ENCODE assay signal across 8 mouse cellular contexts in genomic region chr4:154910606-154911522, GRCm38 (mm10). TPM values are rescaled to one million over a fixed set of nuclear protein-coding genes. Genes with fewer than 3 reads are reported as not detected.
DNase-seq lines count a peak whose midpoint lies in the region; ATAC-seq and TF ChIP-seq lines count a peak whose summit lies in the region.

No protein-coding gene starts in this region.

- H3K27me3 ChIP-seq in kidney, embryonic 16.5 days (ENCODE audit: insufficient read depth, low read length) = no peaks in the 10 kb centered on the region
- no peaks in the 10 kb centered on the region for H3K27me3 ChIP-seq in heart, embryonic 14.5 days (ENCODE audit: control insufficient read depth, insufficient read depth, low read length)
- H3K27me3 ChIP-seq in hindbrain, embryonic 13.5 days = no peaks in the 10 kb centered on the region

- no peaks in the 10 kb centered on the region for H3K36me3 ChIP-seq in kidney, embryonic 16.5 days (ENCODE audit: insufficient read depth, low read length)
- no peaks in the 10 kb centered on the region for H3K36me3 ChIP-seq in heart, embryonic 14.5 days (ENCODE audit: control insufficient read depth, insufficient read depth, low read length)
- H3K36me3 ChIP-seq in hindbrain, embryonic 13.5 days = no peaks in the 10 kb centered on the region

- H3K4me2 ChIP-seq in kidney, embryonic 16.5 days (replicated peaks; ENCODE audit: low read depth, low read length) = 0 out of 2 replicates have a peak overlapping the region, but pooled peaks have one; percentile 1
- 0 out of 2 replicates have a peak overlapping the region, but pooled peaks have one; percentile 9 for H3K4me2 ChIP-seq in heart, embryonic 14.5 days (ENCODE audit: low read length)
- no peak overlapping the region for H3K4me2 ChIP-seq in hindbrain, embryonic 13.5 days

- H3K4me1 ChIP-seq in kidney, embryonic 16.5 days (ENCODE audit: insufficient read depth, low read length) = peaks cover 11% of the 10 kb centered on the region
- peaks cover 16% of the 10 kb centered on the region for H3K4me1 ChIP-seq in bone marrow, adult 2 months (ENCODE audit: control insufficient read depth, insufficient read depth, low read length)
- peaks cover 3 to 6% of the 10 kb centered on the region in 2 experiments; a peak in 3 of 4 replicates for H3K4me1 ChIP-seq in heart, embryonic 14.5 days (ENCODE audit: control insufficient read depth in 2 of 2, insufficient read depth in 2 of 2, low read length in 2 of 2)
- peaks cover 10% of the 10 kb centered on the region; the same call in 1 of the 2 replicates for H3K4me1 ChIP-seq in hindbrain, embryonic 13.5 days (replicated peaks)

- H3K9ac ChIP-seq in kidney, embryonic 16.5 days (replicated peaks; ENCODE audit: low read length) = no peak overlapping the region; the same call in 1 of the 2 replicates
- H3K9ac ChIP-seq in heart, embryonic 14.5 days (ENCODE audit: low read length) = no peak overlapping the region; the same call in 1 of the 2 replicates
- no peak overlapping the region for H3K9ac ChIP-seq in hindbrain, embryonic 13.5 days

- no peak for DNase-seq in kidney, postnatal 14 days
- DNase-seq in lung, postnatal 25 days (ENCODE audit: low spot score) = peak; percentile 41
- no peak for DNase-seq in thymus, postnatal 36 days
- DNase-seq in urinary bladder, postnatal 36 days (ENCODE audit: low spot score in 2 of 2) = no peak

- TF ChIP-seq CTCF in bone marrow, adult 2 months (IDR thresholded peaks at IDR 0.05; ENCODE audit: control insufficient read depth, insufficient read depth, low read length) = no peak

- 38% methylated on average over 15 of the region's 15 CpGs for WGBS in kidney, embryonic 16.5 days
- WGBS in bone marrow, adult 2 months = 48% methylated on average over 15 of the region's 15 CpGs
- 29% methylated on average over 15 of the region's 15 CpGs for WGBS in heart, embryonic 14.5 days
- 19% methylated on average over 15 of the region's 15 CpGs for WGBS in hindbrain, embryonic 13.5 days

- TF ChIP-seq POLR2A in bone marrow, adult 2 months (IDR thresholded peaks at IDR 0.05; ENCODE audit: borderline replicate concordance, control insufficient read depth, low read depth, low read length) = 0 out of 2 replicates have a peak, but pooled peaks have one; percentile 33

- no peaks in the 10 kb centered on the region for H3K9me3 ChIP-seq in kidney, embryonic 16.5 days (ENCODE audit: low read length)
- H3K9me3 ChIP-seq in heart, embryonic 14.5 days (ENCODE audit: control insufficient read depth, low read length) = no peaks in the 10 kb centered on the region
- H3K9me3 ChIP-seq in hindbrain, embryonic 13.5 days = no peaks in the 10 kb centered on the region

- H3K27ac ChIP-seq in kidney, embryonic 16.5 days (ENCODE audit: low read length) = no peak overlapping the region
- peak overlapping the region; percentile 80 for H3K27ac ChIP-seq in bone marrow, adult 2 months (ENCODE audit: control insufficient read depth, insufficient read depth, low read depth, low read length, poor library complexity)
- H3K27ac ChIP-seq in heart, embryonic 14.5 days (replicated peaks in 1 of 2; ENCODE audit: control insufficient read depth in 1 of 2, insufficient read depth in 1 of 2, low read depth in 2 of 2, low read length in 2 of 2) = no peak overlapping the region; a peak in 1 of 4 replicates
- H3K27ac ChIP-seq in hindbrain, embryonic 13.5 days = no peak overlapping the region

- no peak overlapping the region for H3K4me3 ChIP-seq in kidney, embryonic 16.5 days (ENCODE audit: low read length)
- H3K4me3 ChIP-seq in bone marrow, adult 2 months (replicated peaks; ENCODE audit: control insufficient read depth, low read depth, low read length) = no peak overlapping the region
- no peak overlapping the region for H3K4me3 ChIP-seq in heart, embryonic 14.5 days (ENCODE audit: control insufficient read depth in 1 of 2, insufficient read depth in 1 of 2, low read depth in 1 of 2, low read length in 2 of 2)
- no peak overlapping the region for H3K4me3 ChIP-seq in hindbrain, embryonic 13.5 days

- no peak for ATAC-seq in kidney, embryonic 16.5 days (ENCODE audit: low FRiP score, low TSS enrichment)
- peak; percentile 27; the same call in 1 of the 2 replicates for ATAC-seq in heart, embryonic 14.5 days (ENCODE audit: insufficient number of reproducible peaks, insufficient read depth, low FRiP score, low read depth)
- no peak for ATAC-seq in hindbrain, embryonic 13.5 days (ENCODE audit: low FRiP score)

RNA-seq across cellular contexts. Expression of gene Fam213b, which starts 11.9 kb away (rescaled TPM):
- polyA plus RNA-seq in kidney, embryonic 16.5 days (2015; fragmentation: Nextera tagmentation; extraction: Ambion mirVana) = 39.1 and 42.2 TPM in 2 replicates
- polyA plus RNA-seq in bone marrow, adult 2 months (2011; ENCODE audit: insufficient read depth, insufficient read length, low replicate concordance, missing spikeins) = 16.6 and 32.5 TPM in 2 replicates
- polyA plus RNA-seq in heart, embryonic 14.5 days (2014; fragmentation: Nextera tagmentation; extraction: Ambion mirVana) = 52.1 and 56.8 TPM in 2 replicates
- 44.1 and 48.8 TPM in 2 replicates for polyA plus RNA-seq in hindbrain, embryonic 13.5 days (2015; fragmentation: Nextera tagmentation; extraction: Ambion mirVana)

RNA-seq across cellular contexts. Expression of gene Tnfrsf14, which starts 17.5 kb away (rescaled TPM):
- 0.74 and 0.95 TPM in 2 replicates for polyA plus RNA-seq in kidney, embryonic 16.5 days (2015; fragmentation: Nextera tagmentation; extraction: Ambion mirVana)
- polyA plus RNA-seq in bone marrow, adult 2 months (2011; ENCODE audit: insufficient read depth, insufficient read length, low replicate concordance, missing spikeins) = 155 and 183 TPM in 2 replicates
- polyA plus RNA-seq in heart, embryonic 14.5 days (2014; fragmentation: Nextera tagmentation; extraction: Ambion mirVana) = 0.46 and 1.2 TPM in 2 replicates
- polyA plus RNA-seq in hindbrain, embryonic 13.5 days (2015; fragmentation: Nextera tagmentation; extraction: Ambion mirVana) = 0.22 and 0.25 TPM in 2 replicates

RNA-seq across cellular contexts. Expression of gene Mmel1, which starts 41.5 kb away (rescaled TPM):
- 0.17 TPM in 1 of 2 replicates, not detected in the other for polyA plus RNA-seq in kidney, embryonic 16.5 days (2015; fragmentation: Nextera tagmentation; extraction: Ambion mirVana)
- polyA plus RNA-seq in bone marrow, adult 2 months (2011; ENCODE audit: insufficient read depth, insufficient read length, low replicate concordance, missing spikeins) = 1.1 and 1.4 TPM in 2 replicates
- 0.22 and 0.71 TPM in 2 replicates for polyA plus RNA-seq in heart, embryonic 14.5 days (2014; fragmentation: Nextera tagmentation; extraction: Ambion mirVana)
- polyA plus RNA-seq in hindbrain, embryonic 13.5 days (2015; fragmentation: Nextera tagmentation; extraction: Ambion mirVana) = 0.13 and 0.25 TPM in 2 replicates

RNA-seq across cellular contexts. Expression of gene Hes5, which starts 49.9 kb away (rescaled TPM):
- 17.2 and 20.1 TPM in 2 replicates for polyA plus RNA-seq in kidney, embryonic 16.5 days (2015; fragmentation: Nextera tagmentation; extraction: Ambion mirVana)
- not detected in 2 replicates for polyA plus RNA-seq in bone marrow, adult 2 months (2011; ENCODE audit: insufficient read depth, insufficient read length, low replicate concordance, missing spikeins)
- 0.24 and 0.47 TPM in 2 replicates for polyA plus RNA-seq in heart, embryonic 14.5 days (2014; fragmentation: Nextera tagmentation; extraction: Ambion mirVana)
- 154 and 185 TPM in 2 replicates for polyA plus RNA-seq in hindbrain, embryonic 13.5 days (2015; fragmentation: Nextera tagmentation; extraction: Ambion mirVana)

RNA-seq across cellular contexts. Expression of gene Pank4, which starts 53.1 kb away (rescaled TPM):
- 51.9 and 53.8 TPM in 2 replicates for polyA plus RNA-seq in kidney, embryonic 16.5 days (2015; fragmentation: Nextera tagmentation; extraction: Ambion mirVana)
- polyA plus RNA-seq in bone marrow, adult 2 months (2011; ENCODE audit: insufficient read depth, insufficient read length, low replicate concordance, missing spikeins) = 29.7 and 30.3 TPM in 2 replicates
- polyA plus RNA-seq in heart, embryonic 14.5 days (2014; fragmentation: Nextera tagmentation; extraction: Ambion mirVana) = 41.4 and 42.1 TPM in 2 replicates
- polyA plus RNA-seq in hindbrain, embryonic 13.5 days (2015; fragmentation: Nextera tagmentation; extraction: Ambion mirVana) = 37.4 and 38.1 TPM in 2 replicates

Comparison
In these comparisons a context has a peak if more than half of its experiments do, and no peak if none do; other contexts are left out.
1. RNA of gene Tnfrsf14, which starts 17.5 kb away (polyA plus RNA-seq): 155 to 183 TPM in bone marrow, adult 2 months; 0.74 to 0.95 TPM in kidney, embryonic 16.5 days, 0.46 to 1.2 TPM in heart, embryonic 14.5 days and 0.22 to 0.25 TPM in hindbrain, embryonic 13.5 days; every median in the first group is over 10 times any median in the second.